Comparison of ENCODE assay signal across 8 mouse cellular contexts in genomic region chrX:33416321-33416720, GRCm38 (mm10).
DNase-seq lines count a peak whose midpoint lies in the region; ATAC-seq and TF ChIP-seq lines count a peak whose summit lies in the region.
"Not testable (repeated sequence)": the region's sequence is repeated elsewhere in the genome, so short reads cannot be mapped to it uniquely, and the experiment has no call there.

No protein-coding gene starts in this region.

- H3K4me3 ChIP-seq in heart, adult 2 months; liver, postnatal 0 days (ENCODE audit: low read depth, low read length): not testable (repeated sequence)

- intact Hi-C loops in heart, adult 2 months (cut with DNase I): not testable (repeated sequence)

- peak; percentile 86 for ATAC-seq in liver, postnatal 0 days

- H3K27ac ChIP-seq in heart, adult 2 months; liver, postnatal 0 days (ENCODE audit: low read depth): not testable (repeated sequence)

- H3K4me1 ChIP-seq in heart, adult 2 months (ENCODE audit: control insufficient read depth, insufficient read depth, low read length); liver, postnatal 0 days (ENCODE audit: insufficient read depth): not testable (repeated sequence)

- H3K27me3 ChIP-seq in heart, adult 2 months (ENCODE audit: control insufficient read depth, insufficient read depth, low read length); liver, postnatal 0 days (ENCODE audit: insufficient read depth, low read length): not testable (repeated sequence)

- TF ChIP-seq CTCF in heart, adult 2 months (IDR thresholded peaks at IDR 0.05); liver, postnatal 0 days (IDR thresholded peaks at IDR 0.05; ENCODE audit: low read depth): not testable (repeated sequence)

- H3K4me2 ChIP-seq in liver, postnatal 0 days (ENCODE audit: low read depth, low read length): not testable (repeated sequence)

- 82% methylated on average over 8 of the region's 8 CpGs for WGBS in heart, adult 2 months
- 80% methylated on average over 7 of the region's 8 CpGs for WGBS in liver, postnatal 0 days (ENCODE audit: insufficient replicate concordance)

- TF ChIP-seq POLR2A in heart, adult 2 months (IDR thresholded peaks at IDR 0.05; ENCODE audit: insufficient read depth, low read depth, low read length): not testable (repeated sequence)

- not testable (repeated sequence) for H3K79me2 ChIP-seq in heart, adult 2 months (replicated peaks; ENCODE audit: control insufficient read depth, insufficient read depth, low read length)

- TF ChIP-seq EP300 in heart, adult 2 months (IDR thresholded peaks at IDR 0.05; ENCODE audit: insufficient read depth, low read depth, low read length); liver, postnatal 0 days (IDR thresholded peaks at IDR 0.05; ENCODE audit: low read depth): not testable (repeated sequence)

- not testable (repeated sequence) for H3K9me3 ChIP-seq in liver, postnatal 0 days (ENCODE audit: low read length)

- H3K36me3 ChIP-seq in heart, adult 2 months (ENCODE audit: control insufficient read depth, insufficient read depth, low read length); liver, postnatal 0 days (replicated peaks; ENCODE audit: insufficient read depth, low read length): not testable (repeated sequence)

- not testable (repeated sequence) for H3K9ac ChIP-seq in heart, adult 2 months (ENCODE audit: low read depth, low read length); liver, postnatal 0 days (replicated peaks)

- peak; percentile 50 for DNase-seq in CD4-positive helper T cell, adult 2 months (ENCODE audit: low read depth, low spot score)
- DNase-seq in adrenal gland, postnatal 25 days: peak; percentile 32
- peak; percentile 39 for DNase-seq in embryo, embryonic 11 days
- DNase-seq in heart, adult 2 months: peak; percentile 14 to 15
- DNase-seq in kidney, postnatal 14 days: peak; percentile 43
- peak; percentile 66 for DNase-seq in liver, postnatal 0 days
- peak; percentile 0 for DNase-seq in ovary, postnatal 14 days (ENCODE audit: low spot score)
- peak; percentile 1 to 2 for DNase-seq in thymus, postnatal 36 days

Comparison
In these comparisons a context has a peak if more than half of its experiments do, and no peak if none do; other contexts are left out.
1. DNase-seq: peak in every context shown above with its lines; median percentile 66 in liver, postnatal 0 days; 50 in CD4-positive helper T cell, adult 2 months; 43 in kidney, postnatal 14 days; 39 in embryo, embryonic 11 days; 32 in adrenal gland, postnatal 25 days; 14 in heart, adult 2 months; 2 in thymus, postnatal 36 days; 0 in ovary, postnatal 14 days.